Mouse (Mus musculus): ENCODE results near the gene Med12l.
A peak's percentile ranks its signal among the peaks of the same experiment; 100 is the strongest.

Med12l gene

DNA sequence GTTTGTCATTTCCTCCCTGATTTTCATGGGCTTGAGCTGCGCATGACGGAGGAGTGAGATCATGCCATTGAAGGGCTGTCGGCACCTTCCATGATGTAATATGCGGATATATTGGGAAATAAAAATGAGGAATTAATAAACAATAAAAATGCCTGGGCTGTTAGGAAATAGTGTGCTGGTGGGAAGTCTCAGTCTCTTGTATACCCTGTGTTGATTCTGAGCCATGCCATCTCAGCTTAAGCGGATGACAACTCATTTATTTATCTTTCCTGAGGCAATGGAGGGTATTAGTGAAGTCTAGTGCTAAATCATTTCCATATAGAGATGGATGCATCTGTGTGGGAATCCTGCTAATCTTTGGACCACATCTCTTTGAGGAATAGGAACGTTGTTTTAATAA, 242.4 kb downstream of the Med12l start:
- no peak for DNase-seq (ENCODE audit: extremely low spot score)

DNA sequence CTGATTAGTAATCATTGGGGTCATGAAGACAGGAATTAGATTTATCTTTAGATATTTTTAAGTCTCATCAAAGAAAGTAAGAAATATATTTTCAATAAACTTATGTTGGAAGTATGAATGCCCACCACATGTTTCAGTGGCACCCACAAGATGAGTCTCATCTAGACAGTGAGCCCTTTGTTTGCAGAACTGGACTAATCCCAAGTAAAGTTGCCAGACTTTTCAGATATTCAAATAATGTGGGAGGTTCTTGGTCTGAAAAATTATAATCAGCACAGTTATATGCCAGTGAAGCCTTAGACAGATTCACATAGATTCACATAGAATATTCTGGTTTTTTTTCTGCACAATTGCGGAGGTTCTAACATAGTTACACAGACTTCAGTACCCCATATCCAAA, 244.8 kb downstream of the Med12l start:
- DNase-seq (ENCODE audit: extremely low spot score): no peak

DNA sequence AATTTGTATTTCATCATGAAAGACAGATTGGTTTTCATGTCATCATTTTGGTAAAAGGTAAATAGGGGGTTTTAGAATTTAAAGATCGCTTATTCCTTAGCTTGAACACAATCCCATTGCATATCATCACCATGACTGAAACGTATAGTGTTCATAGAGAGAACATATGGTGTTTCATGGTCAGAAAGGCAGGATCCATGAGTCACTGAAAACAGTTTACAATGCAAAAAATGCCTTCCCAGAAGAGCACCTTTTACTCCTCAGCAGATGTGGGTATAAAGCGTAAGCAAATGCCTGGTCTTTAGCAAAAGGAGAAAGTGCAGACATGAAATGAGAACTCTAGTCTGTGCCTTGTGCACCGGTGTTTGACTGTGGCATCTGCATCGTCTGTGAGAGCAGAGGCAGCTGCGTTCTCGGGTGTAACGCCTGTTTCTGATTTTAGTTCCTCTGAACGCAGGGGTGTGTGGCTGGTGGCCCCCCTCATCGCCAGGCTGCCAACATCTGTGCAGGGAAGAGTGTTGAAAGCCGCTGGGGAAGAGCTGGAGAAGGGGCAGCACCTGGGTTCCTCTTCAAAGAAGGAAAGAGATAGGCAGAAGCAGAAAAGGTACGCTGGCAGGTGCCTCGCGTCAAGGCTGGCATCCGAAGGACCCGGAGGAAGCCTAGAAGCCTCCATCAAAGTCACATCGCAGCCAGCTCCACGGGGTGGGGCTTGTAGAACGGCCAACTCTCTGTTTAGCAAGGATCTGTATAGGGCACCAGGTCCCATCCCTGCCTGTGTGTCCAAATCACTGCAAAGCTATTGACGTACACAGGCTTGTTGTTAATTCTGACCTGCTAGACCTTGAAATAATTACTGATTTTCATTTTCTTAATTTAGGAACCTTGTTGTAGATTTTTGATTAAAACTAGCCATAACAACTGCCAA, 252.4 kb downstream of the Med12l start:
- no peak for DNase-seq (ENCODE audit: extremely low spot score)

DNA sequence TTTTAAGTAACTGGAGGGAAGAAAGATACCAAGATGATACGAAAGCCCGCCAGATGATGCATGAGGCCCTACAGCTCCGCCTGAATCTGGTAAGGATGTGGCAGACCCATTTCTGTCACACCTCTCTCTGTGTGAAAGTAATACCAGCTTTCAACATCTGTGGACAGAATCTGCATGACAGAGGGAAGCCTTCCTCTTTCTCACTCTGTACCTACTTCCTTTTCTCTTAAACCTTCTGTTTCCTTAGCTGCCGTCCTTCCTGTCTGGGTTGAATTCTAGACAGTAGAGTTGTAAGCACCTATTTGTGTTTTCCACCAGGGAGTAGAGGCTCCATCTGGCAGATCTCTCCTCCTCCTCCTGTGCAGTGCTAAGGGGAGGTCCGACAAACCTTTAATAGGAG, 255.1 kb downstream of the Med12l start:
- no peak for DNase-seq (ENCODE audit: extremely low spot score)

DNA sequence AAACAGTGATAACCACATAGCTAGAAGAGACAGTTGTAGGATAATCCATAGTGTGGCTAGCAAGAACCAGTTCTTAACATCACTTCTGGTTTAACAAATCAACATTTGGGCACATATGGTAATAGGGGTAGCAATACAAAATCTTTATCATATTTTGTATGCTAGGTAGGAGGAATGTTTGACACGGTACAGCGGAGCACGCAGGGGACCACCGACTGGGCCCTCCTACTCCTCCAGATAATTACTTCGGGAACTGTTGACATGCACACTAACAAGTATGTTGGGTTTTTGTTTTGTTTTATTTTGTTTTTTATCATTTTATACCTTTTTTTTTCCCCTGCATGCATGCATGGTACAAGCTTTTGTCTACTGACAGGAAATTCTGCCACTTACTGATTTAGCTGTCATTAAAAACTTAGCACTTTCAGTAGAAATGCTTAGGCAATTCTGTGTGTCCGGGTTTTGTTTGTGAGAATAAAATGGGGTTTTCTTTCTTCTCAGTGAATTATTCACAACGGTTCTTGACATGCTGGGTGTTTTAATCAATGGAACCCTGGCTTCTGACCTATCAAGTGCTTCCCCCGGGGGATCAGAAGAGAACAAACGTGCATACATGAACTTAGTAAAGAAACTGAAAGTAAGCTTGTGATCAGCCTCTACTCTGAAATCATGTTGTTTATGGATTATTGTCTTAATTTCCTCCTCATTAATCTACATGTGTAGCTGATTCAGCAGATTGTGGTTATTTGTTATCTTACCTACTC, 256.3 kb downstream of the Med12l start:
- DNase-seq (ENCODE audit: extremely low spot score): no peak

DNA sequence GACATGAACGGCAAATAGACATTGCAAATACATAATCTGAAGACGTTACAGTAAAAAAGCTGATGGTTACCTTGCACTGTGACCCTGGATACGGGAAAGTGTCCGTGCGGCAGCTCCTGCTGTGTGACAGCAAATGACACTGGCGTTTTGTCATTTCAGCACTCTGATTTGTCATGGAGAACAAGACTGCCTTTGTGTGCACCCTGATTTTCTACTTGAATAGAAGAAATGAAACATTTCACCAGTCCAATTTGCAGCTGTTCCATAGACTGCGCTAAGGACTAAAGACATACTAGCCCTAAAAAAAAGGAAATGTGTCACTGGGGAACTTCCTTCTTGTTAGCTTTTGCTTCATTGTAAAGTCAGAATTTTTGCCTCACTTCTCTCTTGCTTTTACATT, 257.1 kb downstream of the Med12l start, which contains the start of gene P2ry12:
TSS of gene P2ry12 (minus strand) at position 168 of the 400 bp plus-strand sequence.
- DNase-seq (ENCODE audit: extremely low spot score): no peak

DNA sequence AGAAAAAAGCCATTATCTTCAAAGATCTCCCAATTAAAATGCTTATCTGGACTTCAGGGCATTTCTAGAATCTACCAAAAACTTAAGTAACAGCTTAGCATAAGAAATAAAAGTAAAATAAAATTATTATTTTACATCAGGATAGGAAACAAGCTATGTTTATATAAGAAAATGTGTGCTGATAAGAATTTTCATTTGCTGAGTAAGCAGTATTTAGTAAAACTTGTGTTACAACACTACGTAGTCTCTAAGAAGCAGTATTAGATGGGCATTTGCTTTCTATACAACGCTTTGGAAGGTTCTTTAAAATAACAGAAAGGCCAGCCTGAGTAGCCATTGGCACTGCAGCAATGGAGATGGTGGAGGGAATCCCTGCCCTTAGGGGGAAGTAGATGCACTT, 257.8 kb downstream of the Med12l start:
- DNase-seq (ENCODE audit: extremely low spot score): no peak

DNA sequence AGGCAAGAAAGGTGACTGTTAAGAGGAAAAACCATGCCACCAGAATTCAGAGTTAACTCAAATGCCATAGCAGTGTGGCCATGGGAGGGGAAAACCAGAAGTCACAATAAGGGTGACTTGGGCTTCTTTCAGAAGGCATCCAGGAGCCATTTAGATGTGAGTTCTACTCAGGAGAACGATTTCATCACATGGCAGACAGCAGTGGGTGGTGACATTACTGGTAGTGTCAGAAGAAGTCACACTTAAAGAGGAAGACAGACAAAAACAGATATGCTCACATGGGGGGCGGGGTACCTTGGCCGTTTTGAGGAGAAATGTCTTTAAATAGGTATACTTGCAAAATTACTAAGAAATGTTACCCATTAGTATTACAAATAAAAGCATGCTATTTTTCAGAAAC, 258.4 kb downstream of the Med12l start:
- DNase-seq (ENCODE audit: extremely low spot score): no peak

DNA sequence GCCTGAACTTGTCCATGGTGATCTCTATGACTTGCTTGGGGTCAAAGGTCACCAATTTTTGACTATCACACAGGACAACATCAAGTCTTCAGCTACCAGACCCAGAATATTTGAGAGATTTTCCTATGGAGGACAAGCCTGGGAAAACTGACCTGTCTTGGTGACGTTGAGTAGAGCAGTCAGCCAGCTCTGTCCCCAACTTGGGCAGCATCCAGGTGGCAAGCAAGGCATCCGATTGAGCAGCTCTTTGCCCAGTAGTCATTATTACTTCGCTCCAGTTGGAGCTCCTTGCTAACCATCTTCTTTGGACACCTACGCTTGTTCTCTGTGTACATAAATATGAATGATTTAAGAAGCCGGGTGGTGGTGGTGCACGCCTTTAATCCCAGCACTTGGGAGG, 265.2 kb downstream of the Med12l start:
- DNase-seq (ENCODE audit: extremely low spot score): no peak

DNA sequence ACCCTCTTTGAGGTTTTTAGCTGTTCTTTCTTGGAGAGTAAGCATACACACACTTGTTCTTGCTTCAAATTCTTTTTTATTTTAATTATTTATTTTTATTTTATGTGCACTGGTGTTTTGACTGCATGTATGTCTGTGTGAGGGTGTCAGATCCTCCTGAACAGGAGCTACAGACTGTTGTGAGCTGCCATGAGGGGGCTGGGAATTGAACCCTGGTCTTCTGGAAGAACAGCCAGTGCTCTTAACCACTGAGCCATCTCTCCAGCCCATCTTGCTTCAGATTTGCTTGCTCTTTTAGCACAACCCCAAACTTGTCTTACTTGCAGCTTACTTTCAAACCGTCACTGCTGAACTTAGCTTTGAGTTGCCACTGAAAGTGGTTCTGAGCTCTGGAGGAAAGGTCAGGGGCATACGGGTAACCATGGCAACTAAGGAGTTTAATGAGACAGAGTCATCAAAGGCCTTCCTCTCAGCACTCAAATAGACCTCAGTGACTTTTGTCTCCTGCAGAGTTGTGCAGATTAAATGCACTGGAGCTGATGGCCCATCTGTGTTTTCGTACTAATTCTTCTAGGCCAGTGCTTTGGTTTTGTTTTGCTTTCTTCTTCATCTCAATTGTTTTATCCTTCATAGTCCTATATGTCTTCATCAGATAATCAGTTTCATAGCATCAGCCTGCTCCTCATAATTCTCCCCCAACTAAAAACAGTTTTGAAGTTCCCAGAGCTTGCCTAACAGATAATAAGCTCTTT, 272.1 kb downstream of the Med12l start:
- peak; percentile 39 for DNase-seq (ENCODE audit: extremely low spot score)

DNA sequence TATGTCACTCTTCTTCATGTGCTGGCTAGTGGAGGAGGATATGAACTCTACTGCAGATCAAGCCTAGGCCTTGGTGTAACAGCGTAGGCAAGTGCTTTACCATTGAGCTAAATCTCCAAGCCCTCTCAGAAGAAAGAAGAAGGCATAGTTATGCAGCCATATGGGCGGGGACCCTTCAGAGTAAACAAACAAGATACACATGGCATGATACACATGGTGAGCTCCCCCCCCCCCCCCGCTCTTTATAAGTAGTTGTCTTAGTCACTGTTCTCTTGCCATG, 272.6 kb downstream of the Med12l start:
- no peak for DNase-seq (ENCODE audit: extremely low spot score)

DNA sequence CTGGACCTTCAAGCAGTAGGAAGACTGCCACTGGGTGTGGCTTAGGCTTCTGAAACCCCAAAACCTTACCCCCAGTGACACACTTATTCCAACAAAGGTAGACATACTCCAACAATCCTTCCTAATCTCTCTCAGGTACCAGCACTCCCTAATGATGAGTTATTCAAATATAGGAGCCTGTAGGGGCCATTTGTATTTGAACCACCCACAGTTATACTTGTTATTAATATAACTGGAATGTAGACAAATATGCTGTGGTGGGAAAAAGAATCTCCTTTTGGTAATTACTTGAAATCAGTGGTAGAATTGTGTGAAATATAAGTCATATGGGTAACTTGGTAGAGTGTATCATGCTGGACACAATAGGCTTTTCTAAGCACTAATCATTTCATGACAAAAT, 273.0 kb downstream of the Med12l start:
- no peak for DNase-seq (ENCODE audit: extremely low spot score)

DNA sequence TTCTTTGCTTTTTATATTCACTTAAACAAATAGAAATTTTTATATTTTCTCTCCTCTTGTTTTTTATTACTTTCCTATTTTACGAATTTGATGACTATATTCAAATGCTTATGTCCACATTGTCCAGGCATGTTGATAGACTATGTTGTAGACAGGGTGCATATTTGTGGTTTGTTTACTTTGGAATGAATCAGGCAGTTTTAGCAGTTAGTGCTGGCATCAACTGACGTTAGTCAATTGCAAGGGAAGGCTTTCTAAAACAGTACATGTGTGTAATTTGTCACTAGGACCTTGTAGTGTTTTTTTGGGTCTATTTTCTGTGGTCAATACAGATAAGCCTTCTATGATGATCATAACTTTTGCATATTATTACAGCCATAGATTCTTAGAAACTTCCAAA, 284.9 kb downstream of the Med12l start:
- no peak for DNase-seq (ENCODE audit: extremely low spot score)

DNA sequence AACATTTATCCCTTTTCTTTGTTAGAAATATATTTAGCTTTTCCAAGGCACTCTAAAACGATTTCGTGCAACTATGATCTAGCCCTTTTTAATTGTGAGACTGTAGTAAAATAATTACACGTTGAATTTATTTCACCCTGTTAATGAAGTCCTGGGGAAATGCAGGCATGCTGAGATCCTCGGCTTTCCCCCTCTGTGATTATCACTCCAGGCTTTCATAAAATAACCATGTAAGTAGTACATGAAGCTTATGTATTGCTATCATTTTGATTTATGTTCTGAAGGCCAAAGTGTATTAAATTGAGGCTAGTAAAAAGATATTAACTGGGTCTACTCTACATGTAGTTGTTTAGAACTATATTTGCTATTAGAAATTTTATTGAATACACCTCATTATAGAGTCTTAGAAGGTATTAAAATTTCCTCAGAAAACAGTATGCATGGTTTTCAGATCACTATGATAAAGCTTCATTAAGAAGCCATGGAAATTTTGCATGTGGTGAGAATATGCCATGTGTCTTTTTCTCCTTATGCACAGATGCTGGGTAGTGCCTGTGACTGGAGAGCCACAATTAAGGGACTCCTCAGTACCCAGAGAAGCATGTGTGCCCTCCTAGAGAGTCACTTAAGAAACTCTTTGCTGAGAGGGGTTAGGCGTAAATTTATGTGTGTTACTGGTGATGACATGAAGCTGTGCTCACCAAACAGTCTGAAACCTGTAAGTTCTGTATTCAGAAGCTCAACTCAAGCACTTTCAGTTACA, 288.0 kb downstream of the Med12l start:
- DNase-seq (ENCODE audit: extremely low spot score): no peak

DNA sequence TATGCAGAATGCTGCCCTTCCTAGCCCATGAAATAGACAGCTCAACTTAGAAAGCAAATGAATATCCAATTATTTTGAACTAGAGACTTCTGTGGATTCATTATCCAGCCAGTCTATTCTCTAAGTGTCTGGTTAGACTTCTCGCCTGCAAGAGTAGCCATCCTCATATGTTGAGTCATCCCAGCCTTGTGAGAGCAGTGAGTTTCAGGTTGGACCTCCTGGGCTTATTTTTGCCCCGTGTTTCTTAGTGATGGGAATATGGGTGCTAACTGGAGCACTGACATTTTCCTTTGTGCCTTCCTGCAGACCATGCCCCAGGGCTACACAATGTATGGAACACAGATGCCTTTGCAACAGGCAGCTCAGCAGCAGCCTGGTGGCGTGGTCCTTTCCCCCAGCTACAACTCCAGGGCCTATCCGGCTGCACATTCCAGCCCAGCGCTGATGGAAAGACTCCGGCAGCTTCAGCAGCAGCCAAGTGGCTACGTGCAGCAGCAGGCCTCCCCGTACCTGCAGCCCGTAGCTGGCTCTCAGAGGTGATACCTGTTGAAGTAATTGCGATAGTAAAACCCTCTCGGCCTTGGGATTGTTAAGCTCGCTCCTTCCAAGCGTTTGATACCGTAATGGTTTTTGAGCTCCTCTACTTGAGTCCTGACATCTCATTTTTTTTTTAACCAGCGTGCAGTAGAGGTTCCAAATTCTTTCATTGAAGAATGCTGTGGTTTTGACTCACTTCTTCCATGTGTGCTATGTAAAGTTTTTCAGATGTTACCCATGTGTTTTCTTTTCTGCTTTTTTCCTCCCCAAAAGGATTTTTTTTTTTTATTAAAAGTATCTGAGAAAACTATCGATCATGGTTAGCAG, 290.3 kb downstream of the Med12l start:
- DNase-seq (ENCODE audit: extremely low spot score): no peak

DNA sequence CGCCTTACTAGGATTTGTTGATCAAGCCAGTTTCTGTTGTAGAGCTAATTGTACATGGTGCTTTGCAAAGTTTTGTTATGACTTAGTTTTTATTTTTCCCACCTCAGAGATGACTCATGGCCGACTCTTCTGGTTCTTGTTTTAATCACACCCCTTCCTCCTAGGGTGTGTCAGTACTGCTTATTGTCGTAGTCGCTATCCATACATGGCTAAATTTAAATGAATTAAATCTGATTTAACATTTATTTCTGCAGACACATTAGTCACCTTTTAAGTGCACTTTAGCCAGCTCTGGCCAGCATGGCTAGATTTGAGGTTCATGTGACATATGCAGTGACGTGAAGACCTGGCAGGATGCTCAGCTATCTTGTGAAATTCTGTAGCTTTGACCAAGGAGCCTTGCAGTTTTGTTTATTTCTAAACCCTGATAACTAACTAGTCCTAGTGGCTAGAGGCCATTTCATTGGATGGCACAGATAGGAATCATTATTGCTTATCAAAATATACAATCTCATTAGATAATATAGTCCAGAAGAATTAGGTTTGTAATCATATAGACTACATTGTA, 291.0 kb downstream of the Med12l start:
- DNase-seq (ENCODE audit: extremely low spot score): no peak

DNA sequence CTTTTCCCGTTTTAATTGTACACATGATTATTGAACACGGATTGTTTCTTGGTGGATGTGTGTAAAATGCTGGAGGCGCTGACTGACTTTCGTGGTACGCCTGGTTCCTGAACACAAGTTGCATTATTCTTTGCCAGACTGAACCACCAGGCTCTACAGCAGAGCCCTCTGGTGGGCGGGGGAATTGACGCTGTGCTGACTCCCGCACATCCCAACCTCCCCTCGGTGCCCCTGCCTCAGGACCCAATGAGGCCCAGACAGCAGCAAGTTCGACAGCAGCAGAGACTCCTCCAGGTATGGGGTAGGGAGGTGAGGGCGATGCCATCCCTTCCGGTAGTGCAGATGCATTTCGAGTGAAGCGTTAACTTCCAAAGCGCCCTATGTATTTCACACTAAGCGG, 292.0 kb downstream of the Med12l start:
- DNase-seq (ENCODE audit: extremely low spot score): no peak

DNA sequence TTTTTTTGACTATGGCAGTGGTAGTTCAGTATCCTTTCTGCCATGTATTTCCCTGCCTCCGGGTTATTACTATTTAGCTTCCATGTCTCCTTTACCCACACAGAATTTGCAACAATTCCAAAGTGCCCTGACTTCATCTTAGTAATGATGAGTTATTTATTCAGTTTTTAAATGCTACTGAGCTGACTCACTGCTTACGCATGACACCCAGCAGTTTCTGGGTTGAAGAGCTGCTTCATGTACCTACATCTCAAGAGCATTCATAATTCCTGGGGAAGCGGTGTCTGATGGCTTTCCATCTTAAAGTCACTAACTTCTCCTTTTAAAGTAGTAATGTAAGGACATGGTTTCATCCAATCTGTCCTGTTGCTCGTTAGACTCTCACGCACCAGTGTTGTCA, 299.3 kb downstream of the Med12l start:
- no peak for DNase-seq (ENCODE audit: extremely low spot score)

DNA sequence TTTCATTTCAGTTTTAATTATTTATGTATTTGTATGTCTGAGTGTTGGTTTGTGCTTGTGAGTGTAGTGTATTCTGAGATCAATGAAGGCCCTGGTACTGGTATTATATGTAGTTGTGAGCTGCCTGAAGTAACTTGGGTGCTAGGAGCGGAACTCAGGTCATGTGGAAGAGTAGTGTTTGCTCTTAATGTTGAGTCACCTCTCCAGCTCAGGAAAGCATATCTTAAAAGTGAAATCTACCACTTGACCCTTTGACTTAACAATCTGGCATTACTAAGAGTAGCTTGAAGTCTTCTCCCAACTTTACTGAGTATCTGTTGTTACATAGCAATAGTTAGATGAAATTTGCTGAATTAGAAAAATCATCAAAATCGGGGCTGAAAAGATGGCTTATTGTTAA, 299.9 kb downstream of the Med12l start:
- DNase-seq (ENCODE audit: extremely low spot score): no peak

DNA sequence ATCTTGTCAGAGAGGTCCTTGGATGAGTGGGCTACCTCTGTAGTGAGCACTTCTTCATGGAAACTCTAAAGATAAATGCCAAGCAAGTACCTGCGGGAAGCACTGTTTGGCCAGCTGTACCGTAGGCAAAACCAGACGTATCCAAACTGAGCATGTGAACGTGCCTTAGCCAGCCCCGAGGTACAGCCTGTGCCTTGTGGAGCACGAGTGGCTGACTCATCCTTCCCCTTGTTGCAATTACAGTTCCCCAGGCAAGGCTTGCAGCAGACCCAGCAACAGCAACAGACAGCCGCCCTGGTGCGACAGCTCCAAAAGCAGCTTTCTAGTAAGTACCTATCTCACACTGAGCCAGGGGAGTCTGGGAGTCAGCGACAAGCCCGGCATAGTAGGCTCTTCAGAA, 307.0 kb downstream of the Med12l start:
- DNase-seq (ENCODE audit: extremely low spot score): no peak

DNA sequence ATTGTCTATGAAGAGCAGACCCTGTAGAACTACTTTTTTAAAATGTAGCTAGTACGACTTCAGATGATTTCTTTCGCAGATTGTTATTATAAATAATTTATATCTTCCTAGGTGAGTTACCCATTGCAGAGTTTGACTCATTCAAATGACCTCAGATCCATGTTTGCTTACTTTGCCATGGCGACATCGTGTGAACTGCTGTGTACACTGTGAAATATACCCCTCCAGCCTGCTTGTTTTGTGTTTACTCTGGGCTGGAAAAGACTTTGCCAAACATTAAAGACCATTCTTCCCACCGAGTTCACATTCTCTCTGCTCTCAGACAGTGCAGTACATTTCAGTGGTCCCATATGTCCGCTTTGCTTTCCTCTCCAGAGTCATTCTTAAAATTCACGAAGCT, 310.5 kb downstream of the Med12l start:
- DNase-seq (ENCODE audit: extremely low spot score): no peak

Data from embryo, embryonic 9.5 days (tissue).